ENCODE assay signal across 33 mouse cellular contexts in genomic region chr4:99713971-99714370, GRCm38 (mm10). TPM values are rescaled to one million over a fixed set of nuclear protein-coding genes. Genes with fewer than 3 reads are reported as not detected.
"Had no signal": no experiment of that assay in that cellular context is flagged by ENCODE, and none has a peak within 500 bp of the region (broad histone marks: within the 10 kb centered on the region; RNA-seq: fewer than 3 reads in every experiment).

No protein-coding gene starts in this region.

- H3K27me3 ChIP-seq: heart, embryonic 12.5 days; hindbrain, embryonic 12.5 days; intestine, embryonic 15.5 days; limb, embryonic 12.5 days; liver, embryonic 13.5 days; liver, embryonic 15.5 days had no signal

- H3K27ac ChIP-seq: heart, embryonic 10.5 days; hindbrain, embryonic 10.5 days; hindbrain, embryonic 12.5 days; hindbrain, embryonic 14.5 days; intestine, embryonic 15.5 days; layer of hippocampus, adult 2 months; left cerebral cortex, adult 2 months; limb, embryonic 10.5 days; limb, embryonic 12.5 days; liver, embryonic 13.5 days; liver, embryonic 15.5 days had no signal

- H3K36me3 ChIP-seq: heart, embryonic 12.5 days; hindbrain, embryonic 12.5 days; intestine, embryonic 15.5 days; liver, embryonic 15.5 days had no signal

- H3K4me2 ChIP-seq: heart, embryonic 12.5 days; hindbrain, embryonic 12.5 days; hindbrain, embryonic 14.5 days; limb, embryonic 12.5 days had no signal

- H3K9ac ChIP-seq: heart, embryonic 12.5 days; hindbrain, embryonic 12.5 days; hindbrain, embryonic 14.5 days; intestine, embryonic 15.5 days; limb, embryonic 12.5 days; liver, embryonic 13.5 days; liver, embryonic 15.5 days had no signal

- ATAC-seq: hindbrain, embryonic 16.5 days; inflammation-experienced regulatory T-cells, adult 6 months; intestine, embryonic 15.5 days; intestine, postnatal 0 days had no signal

- H3K4me1 ChIP-seq: hindbrain, embryonic 12.5 days; intestine, embryonic 15.5 days had no signal

- H3K9me3 ChIP-seq: heart, embryonic 10.5 days; heart, embryonic 12.5 days; hindbrain, embryonic 10.5 days; hindbrain, embryonic 12.5 days; intestine, embryonic 15.5 days; limb, embryonic 10.5 days; limb, embryonic 12.5 days; liver, embryonic 13.5 days; liver, embryonic 15.5 days had no signal

- H3K4me3 ChIP-seq: gastrocnemius, adult 2 months; heart, embryonic 10.5 days; heart, embryonic 12.5 days; hindbrain, embryonic 10.5 days; hindbrain, embryonic 12.5 days; intestine, embryonic 15.5 days; layer of hippocampus, adult 2 months; left cerebral cortex, adult 2 months; limb, embryonic 10.5 days; limb, embryonic 12.5 days; liver, embryonic 13.5 days; liver, embryonic 15.5 days had no signal

- DNase-seq: gastrocnemius, adult 2 months; gastrocnemius, postnatal 10 days; gastrocnemius, postnatal 25 days; heart, postnatal 10 days; heart, postnatal 4 days; kidney, adult 18-20 months; kidney, adult 8-10 months; kidney, postnatal 10 days; kidney, postnatal 25 days; kidney, postnatal 4 days; liver; liver, embryonic 13.5 days had no signal

RNA-seq across cellular contexts. Expression of gene Foxd3, which starts 57.9 kb away (rescaled TPM):
- total RNA-seq: granulocyte monocyte progenitor cell, adult 5-6 weeks; layer of hippocampus, adult 2 months; layer of hippocampus, postnatal 10 days; layer of hippocampus, postnatal 25 days; left cerebral cortex, adult 2 months; left cerebral cortex, postnatal 14 days; left cerebral cortex, postnatal 36 days had no signal
- polyA plus RNA-seq: heart, embryonic 12.5 days; heart, embryonic 14.5 days; inflammation-experienced regulatory T-cells, adult 6 months; kidney, embryonic 14.5 days; liver, embryonic 13.5 days; liver, embryonic 15.5 days had no signal
